Mouse (Mus musculus): ENCODE data around the gene Mycbpap.

The Mycbpap gene

GRCm38 (mm10) chr11:94521219-94521843 is at the start of gene Mycbpap:
Gene Mycbpap (minus strand): TSS chr11:94521742.
- WGBS, result 2% methylated on average over 42 of the region's 42 CpGs

- 55% methylated on average over 9 of the region's 9 CpGs for WGBS
These were observed 49.1 kb upstream of the Mycbpap start for GRCm38 (mm10) chr11:94570612-94571011.

GRCm38 (mm10) chr11:94567326-94567725 is 45.8 kb upstream of the Mycbpap start:
- WGBS, result 93% methylated on average over 7 of the region's 7 CpGs

GRCm38 (mm10) chr11:94566534-94566933 is 45.0 kb upstream of the Mycbpap start:
- WGBS, result 86% methylated on average over 6 of the region's 6 CpGs

GRCm38 (mm10) chr11:94565151-94565479 is 43.6 kb upstream of the Mycbpap start:
- WGBS, result 47% methylated on average over 16 of the region's 16 CpGs

- WGBS, result 20% methylated on average over 35 of the region's 35 CpGs
These were observed 43.1 kb upstream of the Mycbpap start, which contains the start of gene Chad for GRCm38 (mm10) chr11:94564437-94565150. Gene Chad (plus strand): TSS chr11:94565047.

- WGBS, result 66% methylated on average over 5 of the region's 5 CpGs
These were observed 42.3 kb upstream of the Mycbpap start for GRCm38 (mm10) chr11:94563821-94564220.

- 94% methylated on average over 5 of the region's 5 CpGs for WGBS
These were observed 41.8 kb upstream of the Mycbpap start for GRCm38 (mm10) chr11:94563383-94563782.

GRCm38 (mm10) chr11:94558226-94558625 is 36.7 kb upstream of the Mycbpap start:
- 42% methylated on average over 3 of the region's 3 CpGs for WGBS

GRCm38 (mm10) chr11:94550442-94550744 is 28.9 kb upstream of the Mycbpap start:
- 63% methylated on average over 5 of the region's 5 CpGs for WGBS

- WGBS, result 47% methylated on average over 10 of the region's 10 CpGs
These were observed 28.3 kb upstream of the Mycbpap start for GRCm38 (mm10) chr11:94549691-94550441.

GRCm38 (mm10) chr11:94548888-94549690 is 27.5 kb upstream of the Mycbpap start, which contains the start of gene Rsad1:
Gene Rsad1 (minus strand): TSS chr11:94549255.
- WGBS, result 3% methylated on average over 49 of the region's 49 CpGs

GRCm38 (mm10) chr11:94548041-94548784 is 26.7 kb upstream of the Mycbpap start:
- WGBS, result 8% methylated on average over 24 of the region's 24 CpGs

- 78% methylated on average over 6 of the region's 6 CpGs for WGBS
These were observed 25.7 kb upstream of the Mycbpap start for GRCm38 (mm10) chr11:94547271-94547670.

GRCm38 (mm10) chr11:94546381-94546780 is 24.8 kb upstream of the Mycbpap start:
- WGBS, result 96% methylated on average over 5 of the region's 5 CpGs

- WGBS, result 37% methylated on average over 18 of the region's 18 CpGs
These were observed 22.9 kb upstream of the Mycbpap start for GRCm38 (mm10) chr11:94544422-94544821.

GRCm38 (mm10) chr11:94543932-94544331 is 22.4 kb upstream of the Mycbpap start:
- WGBS, result 10% methylated on average over 9 of the region's 9 CpGs

- 88% methylated on average over 12 of the region's 12 CpGs for WGBS
These were observed 21.8 kb upstream of the Mycbpap start for GRCm38 (mm10) chr11:94543344-94543743.

GRCm38 (mm10) chr11:94542400-94542799 is 20.9 kb upstream of the Mycbpap start:
- WGBS, result 88% methylated on average over 4 of the region's 4 CpGs

GRCm38 (mm10) chr11:94539761-94540160 is 18.2 kb upstream of the Mycbpap start:
- 84% methylated on average over 7 of the region's 7 CpGs for WGBS

GRCm38 (mm10) chr11:94538733-94539292 is 17.3 kb upstream of the Mycbpap start:
- 78% methylated on average over 8 of the region's 8 CpGs for WGBS

All from cerebral cortex, adult 2 months (tissue).